Mouse (Mus musculus) kidney, postnatal 36 days (tissue): Measurements from ENCODE around the gene Akirin2.
A peak's percentile ranks its signal among the peaks of the same experiment; 100 is the strongest.

ENCODE experiments used
- DNase-seq, 2 experiments: peaks; one replicate each; pipeline ENCODE4 v3.0.0; 2021 to 2022; ENCODE audit warnings: mixed read lengths in 2 of 2

Gene Akirin2

GRCm38 (mm10) chr4:34584871-34585607 lies 34.3 kb downstream of the Akirin2 start:
- DNase-seq: peak in 1 of 2 experiments; percentile 23

- no peak for DNase-seq
Measured at GRCm38 (mm10) chr4:34603123-34603522, 52.4 kb downstream of the Akirin2 start.

GRCm38 (mm10) chr4:34606658-34607057 lies 55.9 kb downstream of the Akirin2 start:
- no peak for DNase-seq

- DNase-seq: peak; percentile 55 to 79
Measured at GRCm38 (mm10) chr4:34613571-34614145, 62.9 kb downstream of the Akirin2 start.

- DNase-seq: peak; percentile 94 to 97
Measured at GRCm38 (mm10) chr4:34614630-34615094, 63.9 kb downstream of the Akirin2 start, which contains the start of the genes Orc3 and Rars2. TSS of gene Orc3 (minus strand) at chr4:34614944. TSS of gene Rars2 (plus strand) at chr4:34614957.

- DNase-seq: peak in 1 of 2 experiments; percentile 39
Measured at GRCm38 (mm10) chr4:34615303-34615702, 64.6 kb downstream of the Akirin2 start.

GRCm38 (mm10) chr4:34616146-34616545 lies 65.4 kb downstream of the Akirin2 start:
- DNase-seq: peak in 1 of 2 experiments; percentile 32
